Mouse (Mus musculus) right cerebral cortex, postnatal 25 days (tissue): ENCODE data around the gene Gnai3.

Experiments
- DNase-seq: peaks from one replicate; pipeline ENCODE4 v3.0.0; 2022

Gene Gnai3

GRCm38 (mm10) chr3:108102075-108102474 lies 43.9 kb downstream of the Gnai3 start:
- no peak for DNase-seq

- DNase-seq = no peak
These were observed 44.4 kb downstream of the Gnai3 start for GRCm38 (mm10) chr3:108101594-108101993.

GRCm38 (mm10) chr3:108098316-108098715 lies 47.6 kb downstream of the Gnai3 start:
- no peak for DNase-seq

GRCm38 (mm10) chr3:108097656-108098055 lies 48.3 kb downstream of the Gnai3 start:
- DNase-seq = no peak

GRCm38 (mm10) chr3:108096726-108097125 lies 49.2 kb downstream of the Gnai3 start:
- no peak for DNase-seq

- DNase-seq = no peak
These were observed 49.7 kb downstream of the Gnai3 start for GRCm38 (mm10) chr3:108096226-108096625.

- DNase-seq = no peak
These were observed 50.8 kb downstream of the Gnai3 start for GRCm38 (mm10) chr3:108094976-108095760.

GRCm38 (mm10) chr3:108094146-108094545 lies 51.8 kb downstream of the Gnai3 start:
- no peak for DNase-seq

- no peak for DNase-seq
These were observed 52.6 kb downstream of the Gnai3 start for GRCm38 (mm10) chr3:108093306-108093705.

- no peak for DNase-seq
These were observed 53.3 kb downstream of the Gnai3 start, which contains the start of gene Gnat2 for GRCm38 (mm10) chr3:108092536-108093115. Gnat2 (plus strand) TSS chr3:108092789.

GRCm38 (mm10) chr3:108092030-108092429 lies 53.9 kb downstream of the Gnai3 start:
- DNase-seq = no peak

- DNase-seq = no peak
These were observed 55.4 kb downstream of the Gnai3 start for GRCm38 (mm10) chr3:108090561-108090960.

- no peak for DNase-seq
These were observed 56.0 kb downstream of the Gnai3 start for GRCm38 (mm10) chr3:108089916-108090315.

- DNase-seq = no peak
These were observed 57.0 kb downstream of the Gnai3 start for GRCm38 (mm10) chr3:108088842-108089380.

- DNase-seq = no peak
These were observed 58.6 kb downstream of the Gnai3 start for GRCm38 (mm10) chr3:108087329-108087728.

GRCm38 (mm10) chr3:108086470-108086979 lies 59.4 kb downstream of the Gnai3 start, which contains the start of gene Ampd2:
Ampd2 (minus strand) TSS chr3:108086651.
- DNase-seq = no peak

GRCm38 (mm10) chr3:108085721-108086469 lies 60.1 kb downstream of the Gnai3 start:
- no peak for DNase-seq

- peak; percentile 89 for DNase-seq
These were observed 60.6 kb downstream of the Gnai3 start for GRCm38 (mm10) chr3:108085281-108085720.

GRCm38 (mm10) chr3:108084767-108085270 lies 61.1 kb downstream of the Gnai3 start:
- DNase-seq = no peak

GRCm38 (mm10) chr3:108083904-108084407 lies 62.0 kb downstream of the Gnai3 start:
- no peak for DNase-seq

GRCm38 (mm10) chr3:108083161-108083560 lies 62.8 kb downstream of the Gnai3 start:
- no peak for DNase-seq

- no peak for DNase-seq
These were observed 63.6 kb downstream of the Gnai3 start for GRCm38 (mm10) chr3:108082251-108082875.
